Mouse (Mus musculus) hindbrain, embryonic 12.5 days (tissue): ENCODE results near the gene Nkx2-3. TPM values are rescaled to one million over a fixed set of nuclear protein-coding genes. Genes with fewer than 3 reads are reported as not detected.

ENCODE experiments used
- ATAC-seq: fragments of 200-750 bp; cut with Nextera tagmentation; 2 replicates; pipeline ENCODE4 v1.8.0; 2017; ENCODE audit warnings: moderate TSS enrichment; ENCODE audit not compliant: low FRiP score
- H3K27ac ChIP-seq: fragments of 300-500 bp; sonication (generic); 2 replicates; pipeline ENCODE4 v1.5.1; 2016; ENCODE audit warnings: mild to moderate bottlenecking
- H3K27me3 ChIP-seq: fragments of 300-500 bp; sonication (generic); 2 replicates; pipeline ENCODE4 v1.6.1; 2016; ENCODE audit warnings: mild to moderate bottlenecking
- H3K36me3 ChIP-seq: fragments of 300-500 bp; sonication (generic); 2 replicates; pipeline ENCODE4 v1.6.1; 2016; ENCODE audit warnings: mild to moderate bottlenecking
- H3K4me1 ChIP-seq: fragments of 300-500 bp; sonication (generic); 2 replicates; pipeline ENCODE4 v1.6.1; 2016
- H3K4me2 ChIP-seq: fragments of 300-500 bp; sonication (generic); replicated peaks from 2 replicates; pipeline ENCODE4 v1.6.1; 2016; ENCODE audit warnings: mild to moderate bottlenecking
- H3K4me3 ChIP-seq: fragments of 300-500 bp; sonication (generic); 2 replicates; pipeline ENCODE4 v1.5.1; 2016; ENCODE audit warnings: mild to moderate bottlenecking
- H3K9ac ChIP-seq: fragments of 300-500 bp; sonication (generic); 2 replicates; pipeline ENCODE4 v1.6.1; 2016; ENCODE audit warnings: mild to moderate bottlenecking, moderate library complexity
- H3K9me3 ChIP-seq: fragments of 300-500 bp; sonication (generic); replicated peaks from 2 replicates; pipeline ENCODE4 v1.6.1; 2016; ENCODE audit warnings: mild to moderate bottlenecking
- WGBS: fragments of 180-500 bp; shearing (Covaris S2); methylation state at CpG from one replicate; pipeline ENCODE4 v1.1.7; 2016; 5-methylcytosine and 5-hydroxymethylcytosine counted together
- polyA plus RNA-seq: library from polyadenylated mRNA; unstranded; fragments of >200 nt; fragmentation: Nextera tagmentation; extraction: Ambion mirVana; gene quantifications from 2 replicates; pipeline ENCODE4 v1.2.1, GENCODE M21; 2016

Gene Nkx2-3
- polyA plus RNA-seq, 1 experiment from 2014 or later, result 0.22 TPM

GRCm38 (mm10) chr19:43607842-43608680 is 4.1 kb upstream of the Nkx2-3 start:
- H3K4me2 ChIP-seq, result no peak overlapping the region
- H3K9me3 ChIP-seq, result no peaks in the 10 kb centered on the region
- H3K4me1 ChIP-seq, result peaks cover 10% of the 10 kb centered on the region
- H3K36me3 ChIP-seq, result no peaks in the 10 kb centered on the region
- H3K4me3 ChIP-seq, result no peak overlapping the region
- WGBS, result 4% methylated on average over 11 of the region's 11 CpGs
- no peak for ATAC-seq
- H3K27ac ChIP-seq, result no peak overlapping the region
- H3K27me3 ChIP-seq, result peaks cover 87% of the 10 kb centered on the region
- no peak overlapping the region for H3K9ac ChIP-seq

DNA sequence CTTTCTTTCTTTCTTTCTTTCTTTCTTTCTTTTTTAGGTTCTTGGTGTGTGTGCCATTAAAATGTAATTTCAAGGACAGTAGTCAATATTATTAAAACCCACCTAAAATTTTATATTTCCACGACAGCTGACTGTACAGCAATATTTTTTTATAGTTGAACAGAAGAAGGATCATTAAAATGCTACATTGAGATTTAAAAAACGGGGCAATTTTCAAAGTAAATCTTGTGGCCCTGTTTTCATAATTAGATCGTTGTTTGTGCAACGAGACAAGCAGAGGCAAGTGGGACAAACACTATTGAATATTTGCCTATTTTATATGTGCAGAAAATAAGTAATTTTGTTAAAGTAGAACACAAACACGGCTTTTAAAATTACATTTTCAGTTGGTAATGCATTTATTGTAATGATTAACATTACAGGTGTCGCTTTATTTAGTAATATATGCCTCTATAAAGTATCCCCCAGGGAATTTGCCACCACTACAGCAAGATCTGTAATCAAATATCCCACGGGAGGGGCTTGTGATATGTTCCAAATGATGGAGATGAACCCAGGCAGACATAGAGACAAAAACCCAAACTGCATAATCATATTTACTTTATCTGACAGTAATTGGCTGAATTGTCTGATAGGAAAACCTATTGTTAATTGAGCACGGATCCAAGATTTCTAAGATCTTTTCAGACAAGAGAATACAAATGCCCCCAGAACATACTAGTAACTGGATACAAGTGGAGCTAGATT is 3.2 kb upstream of the Nkx2-3 start:
- WGBS, result 11% methylated on average over 8 of the region's 8 CpGs
- ATAC-seq, result no peak
- peaks cover 87% of the 10 kb centered on the region for H3K27me3 ChIP-seq

DNA sequence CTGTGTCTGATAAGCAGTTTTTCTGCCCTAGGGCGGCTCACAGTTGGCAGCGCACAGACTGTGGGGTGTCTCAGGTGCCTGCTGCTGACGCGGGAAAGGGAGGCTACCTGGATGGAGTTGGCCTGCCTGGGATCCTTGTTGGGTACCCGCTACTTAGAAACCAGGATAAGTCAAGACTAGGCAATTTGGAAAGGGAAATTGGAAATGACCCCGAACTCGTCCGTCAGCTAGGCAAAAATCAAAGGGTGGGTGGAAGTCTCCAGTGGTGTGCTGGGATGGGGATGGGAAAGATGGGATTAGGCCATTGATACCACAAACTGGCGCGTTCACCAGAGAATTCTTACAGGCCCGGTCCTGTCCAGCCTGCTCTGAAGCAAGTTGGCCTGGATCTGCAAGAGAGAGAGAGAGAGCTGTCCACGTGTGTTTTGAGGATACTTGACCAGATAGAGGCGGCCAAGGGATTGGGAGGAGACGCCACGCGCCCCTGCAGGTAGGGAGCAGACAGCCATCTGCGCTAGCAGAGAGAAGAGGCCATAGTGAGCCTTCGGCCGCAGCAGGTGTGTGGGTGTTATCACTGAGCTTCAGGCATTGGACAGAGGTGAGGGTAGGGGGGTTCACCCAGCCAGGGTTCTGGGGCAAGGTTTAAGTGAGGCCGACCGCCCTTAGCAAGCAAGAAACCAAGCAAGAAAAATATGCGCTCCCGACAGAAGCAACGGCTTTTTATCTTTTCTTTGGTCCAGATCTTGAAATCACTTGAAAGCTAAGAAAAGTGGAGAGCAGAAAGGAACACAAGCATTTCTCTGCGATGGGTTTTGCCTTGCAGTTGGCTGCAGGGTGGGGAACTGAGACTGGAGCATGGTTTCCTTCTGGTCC is 2.4 kb upstream of the Nkx2-3 start:
- Histone ChIP-seq H3K4me2 (no peak overlapping the region), H3K27me3 (peaks cover 87% of the 10 kb centered on the region), H3K36me3 (no peaks in the 10 kb centered on the region), H3K9ac (no peak overlapping the region), H3K27ac (no peak overlapping the region), H3K4me3 (no peak overlapping the region), H3K4me1 (peaks cover 17% of the 10 kb centered on the region), H3K9me3 (no peaks in the 10 kb centered on the region)
- no peak for ATAC-seq
- WGBS, result 2% methylated on average over 25 of the region's 25 CpGs

More for the DNA sequence above, 3.2 kb upstream of the Nkx2-3 start:
- Histone ChIP-seq H3K4me1 (peaks cover 10% of the 10 kb centered on the region), H3K9me3 (no peaks in the 10 kb centered on the region), H3K36me3 (no peaks in the 10 kb centered on the region), H3K4me2 (no peak overlapping the region), H3K27ac (no peak overlapping the region), H3K4me3 (no peak overlapping the region), H3K9ac (no peak overlapping the region)

GRCm38 (mm10) chr19:43610341-43610848 is 1.7 kb upstream of the Nkx2-3 start:
- H3K36me3 ChIP-seq, result no peaks in the 10 kb centered on the region
- H3K9ac ChIP-seq, result no peak overlapping the region
- peaks cover 86% of the 10 kb centered on the region for H3K27me3 ChIP-seq
- H3K27ac ChIP-seq, result no peak overlapping the region
- under 1% methylated on average over 32 of the region's 32 CpGs for WGBS
- H3K9me3 ChIP-seq, result no peaks in the 10 kb centered on the region
- no peak overlapping the region for H3K4me3 ChIP-seq
- no peak overlapping the region for H3K4me2 ChIP-seq
- ATAC-seq, result no peak
- H3K4me1 ChIP-seq, result peaks cover 24% of the 10 kb centered on the region

DNA sequence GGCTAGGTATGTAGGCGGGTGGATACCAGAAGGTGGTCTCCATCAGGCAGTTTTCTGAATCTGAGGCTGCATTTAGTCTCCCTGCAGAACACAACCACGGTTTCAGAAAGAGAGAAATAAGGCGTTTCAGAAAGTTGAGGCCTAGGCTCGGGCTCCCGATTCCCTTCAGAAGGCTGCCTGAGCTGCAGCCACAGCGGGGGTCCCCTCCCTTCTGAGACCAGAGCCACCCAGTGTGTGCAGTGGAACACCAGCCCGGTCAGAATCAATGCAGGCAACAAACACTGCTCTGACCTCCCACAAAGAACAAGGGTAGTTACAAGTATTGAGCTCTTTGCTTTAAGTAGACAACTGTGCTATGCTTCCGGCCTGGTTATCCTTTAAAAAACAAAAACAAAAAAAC is 1.0 kb upstream of the Nkx2-3 start:
- Histone ChIP-seq H3K9ac (no peak overlapping the region), H3K27me3 (peaks cover 86% of the 10 kb centered on the region), H3K4me2 (no peak overlapping the region), H3K4me3 (no peak overlapping the region), H3K36me3 (no peaks in the 10 kb centered on the region), H3K27ac (no peak overlapping the region), H3K4me1 (peaks cover 29% of the 10 kb centered on the region), H3K9me3 (no peaks in the 10 kb centered on the region)
- ATAC-seq, result no peak
- 2% methylated on average over 8 of the region's 8 CpGs for WGBS

- H3K9ac ChIP-seq, result no peak overlapping the region
- H3K4me3 ChIP-seq, result no peak overlapping the region; the same call in 1 of the 2 replicates
- ATAC-seq, result no peak
- no peaks in the 10 kb centered on the region for H3K36me3 ChIP-seq
- peaks cover 86% of the 10 kb centered on the region for H3K27me3 ChIP-seq
- 3% methylated on average over 12 of the region's 12 CpGs for whole genome bisulfite sequencing
- peaks cover 34% of the 10 kb centered on the region for H3K4me1 ChIP-seq
- H3K9me3 ChIP-seq, result no peaks in the 10 kb centered on the region
- no peak overlapping the region for H3K4me2 ChIP-seq
- no peak overlapping the region for H3K27ac ChIP-seq
Observed at GRCm38 (mm10) chr19:43611561-43611960, 564 bp upstream of the Nkx2-3 start.

GRCm38 (mm10) chr19:43612501-43612971 is 411 bp downstream of the Nkx2-3 start:
- Histone ChIP-seq H3K36me3 (no peaks in the 10 kb centered on the region), H3K9me3 (no peaks in the 10 kb centered on the region), H3K27me3 (peaks cover 86% of the 10 kb centered on the region), H3K4me2 (peak overlapping the region; percentile 37), H3K27ac (no peak overlapping the region), H3K9ac (no peak overlapping the region), H3K4me1 (peaks cover 40% of the 10 kb centered on the region), H3K4me3 (peak overlapping the region; percentile 20)
- ATAC-seq, result no peak; the same call in 1 of the 2 replicates
- under 1% methylated on average over 23 of the region's 23 CpGs for WGBS

GRCm38 (mm10) chr19:43613293-43614130 is 1.4 kb downstream of the Nkx2-3 start:
- Histone ChIP-seq H3K4me1 (peaks cover 40% of the 10 kb centered on the region), H3K27me3 (peaks cover 95% of the 10 kb centered on the region), H3K4me3 (0 out of 2 replicates have a peak overlapping the region, but pooled peaks have one; percentile 30), H3K36me3 (no peaks in the 10 kb centered on the region), H3K9ac (no peak overlapping the region), H3K9me3 (no peaks in the 10 kb centered on the region), H3K4me2 (no peak overlapping the region), H3K27ac (no peak overlapping the region)
- 2% methylated on average over 26 of the region's 26 CpGs for WGBS
- ATAC-seq, result no peak

- Histone ChIP-seq H3K9ac (peak overlapping the region; percentile 28; the same call in 1 of the 2 replicates), H3K4me2 (peak overlapping the region; percentile 54), H3K4me1 (peaks cover 40% of the 10 kb centered on the region), H3K4me3 (peak overlapping the region; percentile 30), H3K9me3 (no peaks in the 10 kb centered on the region), H3K27me3 (peaks cover 99% of the 10 kb centered on the region), H3K27ac (no peak overlapping the region), H3K36me3 (no peaks in the 10 kb centered on the region)
- ATAC-seq, result 0 out of 2 replicates have a peak, but pooled peaks have one; percentile 14
- WGBS, result under 1% methylated on average over 85 of the region's 92 CpGs
Observed at GRCm38 (mm10) chr19:43614341-43615073, 2.4 kb downstream of the Nkx2-3 start.

DNA sequence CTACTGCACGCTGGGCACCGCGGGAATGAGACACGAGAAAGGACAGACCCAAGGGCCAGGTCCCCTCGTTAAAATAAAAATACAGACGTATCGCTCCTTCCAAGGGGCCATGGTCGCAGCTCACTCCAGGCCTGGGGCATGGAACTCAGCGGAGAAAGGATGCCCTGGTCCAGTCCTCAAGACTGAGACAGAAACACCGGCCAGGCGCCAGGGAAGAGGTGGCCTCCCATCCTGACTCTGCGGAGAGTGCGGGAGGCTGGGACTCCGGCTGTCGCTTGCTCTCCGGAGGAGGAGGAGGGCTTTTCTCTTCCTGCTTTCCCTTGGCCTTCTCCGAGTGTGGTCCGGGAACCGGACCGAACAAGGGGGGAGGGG is 2.9 kb downstream of the Nkx2-3 start:
- peaks cover 99% of the 10 kb centered on the region for H3K27me3 ChIP-seq
- H3K9me3 ChIP-seq, result no peaks in the 10 kb centered on the region
- no peak overlapping the region for H3K27ac ChIP-seq
- 0% methylated on average over 16 of the region's 20 CpGs for whole genome bisulfite sequencing
- ATAC-seq, result no peak
- H3K9ac ChIP-seq, result 0 out of 2 replicates have a peak overlapping the region, but pooled peaks have one; percentile 28
- no peaks in the 10 kb centered on the region for H3K36me3 ChIP-seq
- peak overlapping the region; percentile 54 for H3K4me2 ChIP-seq
- H3K4me3 ChIP-seq, result peak overlapping the region; percentile 30
- H3K4me1 ChIP-seq, result peaks cover 40% of the 10 kb centered on the region
